Mouse (Mus musculus) lung, adult 18-20 months (tissue): ENCODE measurements around the gene Grasp.

ENCODE experiments used
- DNase-seq, 2 experiments: peaks; one replicate each; pipeline ENCODE4 v3.0.0; 2022; ENCODE audit warnings: mixed read lengths in 2 of 2

Grasp gene

GRCm38 (mm10) chr15:101277351-101277899, 53.4 kb downstream of the Grasp start:
- DNase-seq: no peak

- no peak for DNase-seq
These were observed 54.6 kb downstream of the Grasp start for GRCm38 (mm10) chr15:101278589-101278988.

- no peak for DNase-seq
These were observed 55.5 kb downstream of the Grasp start for GRCm38 (mm10) chr15:101279430-101279999.
